Mouse (Mus musculus) kidney, adult 2 months (tissue): ENCODE data around the gene Yes1.

Experiments used
- CTCF ChIP-seq: fragments of 200-500 bp; conservative IDR thresholded peaks from 2 replicates; pipeline ENCODE4 v1.5.1; 2011; ENCODE audit warnings: low read depth, mild to moderate bottlenecking, control low read depth, low read length, moderate library complexity, mixed read lengths; ENCODE audit not compliant: insufficient read depth, insufficient read length
- POLR2A ChIP-seq: fragments of 200-500 bp; IDR thresholded peaks from one replicate; pipeline ENCODE4 v1.6.1; 2011; ENCODE audit warnings: low read depth, low read length, control low read depth

DNA sequence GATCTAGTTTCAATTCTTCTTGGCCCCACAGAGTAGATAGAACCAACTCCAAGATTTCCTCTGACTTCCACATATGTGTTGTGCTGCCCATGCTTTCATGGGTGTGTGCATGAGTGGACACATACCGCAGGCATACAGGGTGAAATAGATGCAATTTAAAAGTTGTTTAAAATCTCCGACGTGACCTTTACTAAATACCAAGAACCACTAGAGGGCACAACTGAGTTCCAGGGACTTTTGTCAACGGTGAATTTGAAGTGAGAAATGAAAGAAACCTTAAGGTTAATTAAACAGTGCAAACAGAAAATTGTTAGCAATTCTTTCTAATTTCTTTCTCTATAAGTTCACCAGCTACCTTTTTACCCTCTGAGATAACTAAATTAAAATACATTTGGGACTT, 17.2 kb upstream of the Yes1 start:
- TF ChIP-seq CTCF (no peak), POLR2A (no peak)
